Mouse (Mus musculus) c-Kit-positive CD71-negative TER-119-negative erythroid progenitor cells, embryonic 14.5 days (primary cell): ENCODE measurements around the gene Tbcc.

Source experiments
- DNase-seq: peaks from one replicate; pipeline ENCODE4 v3.0.0-alpha.2; 2013; ENCODE audit warnings: low read depth

Gene Tbcc

DNA sequence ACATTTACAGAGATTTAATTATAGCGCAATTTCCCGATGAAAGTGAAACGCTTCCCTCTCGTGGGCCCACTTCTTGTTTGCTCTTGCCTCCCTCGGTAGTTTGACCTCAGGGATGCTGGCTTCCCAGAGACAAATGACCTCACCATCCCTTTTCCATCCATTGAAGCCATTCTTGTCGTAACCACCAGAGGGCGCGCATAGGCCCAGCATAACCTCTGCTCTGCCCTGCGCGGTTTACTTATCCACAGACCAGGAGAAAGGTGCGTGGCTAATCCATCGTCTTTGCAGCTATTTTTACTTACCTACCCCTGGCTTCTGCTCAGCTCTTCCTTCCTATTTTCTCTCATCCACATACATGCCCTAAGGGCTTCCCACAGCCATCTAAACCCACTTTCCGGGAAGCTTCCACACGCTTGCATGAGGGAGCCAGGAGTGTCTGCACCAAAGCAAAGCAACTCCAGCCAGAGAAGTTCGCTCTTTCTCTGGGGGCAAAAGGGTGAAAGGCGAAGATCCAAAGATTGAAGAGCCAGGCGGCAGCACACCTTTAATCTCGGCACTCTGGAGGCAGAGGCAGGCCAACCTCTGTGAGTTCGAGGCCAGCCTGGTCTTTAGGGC lies 13.5 kb downstream of the Tbcc start:
- peak; percentile 78 for DNase-seq

GRCm38 (mm10) chr17:46910186-46910585 lies 19.7 kb downstream of the Tbcc start, which contains the start of gene Prph2:
TSS of gene Prph2 (plus strand) at chr17:46910459.
- DNase-seq: no peak

DNA sequence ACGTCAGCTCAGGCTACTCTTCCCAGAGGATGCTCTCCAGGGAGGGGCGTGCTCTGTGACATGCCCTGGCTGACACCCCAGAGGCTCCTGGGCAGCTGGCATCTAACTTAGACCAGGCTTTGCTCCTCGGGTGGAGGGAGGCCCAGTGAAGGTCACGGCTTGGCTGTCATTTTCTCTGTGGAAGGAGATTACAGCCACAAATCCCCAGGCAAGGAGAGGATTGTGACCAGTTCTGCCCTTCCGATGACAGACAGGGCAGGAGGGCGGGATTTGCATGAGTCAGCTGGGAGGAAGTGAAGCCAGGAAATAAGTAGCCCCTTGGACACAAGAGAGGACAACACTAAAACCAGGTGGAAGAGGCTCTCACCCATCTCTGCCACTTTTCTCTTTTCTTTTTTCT lies 21.8 kb downstream of the Tbcc start:
- DNase-seq: no peak

DNA sequence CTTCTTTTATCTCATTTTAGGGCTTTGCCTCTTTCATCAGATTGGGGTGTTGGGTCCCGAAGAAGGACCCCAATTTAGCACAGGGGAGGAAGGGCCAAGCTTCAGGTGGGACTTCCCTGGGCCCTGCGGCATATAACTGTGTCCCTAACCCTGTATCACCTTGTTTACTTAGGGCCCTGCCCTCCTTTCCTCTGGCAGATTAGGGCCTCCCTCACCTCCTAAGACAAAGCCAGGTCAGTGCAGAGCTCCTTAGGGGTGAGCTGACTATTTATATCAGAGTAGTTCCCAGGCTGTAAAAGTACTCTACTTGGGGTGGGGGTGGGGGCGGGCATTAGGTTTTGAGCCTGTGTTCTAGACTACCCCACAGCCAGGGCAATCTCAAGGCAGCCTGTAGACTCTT lies 24.6 kb downstream of the Tbcc start:
- no peak for DNase-seq

DNA sequence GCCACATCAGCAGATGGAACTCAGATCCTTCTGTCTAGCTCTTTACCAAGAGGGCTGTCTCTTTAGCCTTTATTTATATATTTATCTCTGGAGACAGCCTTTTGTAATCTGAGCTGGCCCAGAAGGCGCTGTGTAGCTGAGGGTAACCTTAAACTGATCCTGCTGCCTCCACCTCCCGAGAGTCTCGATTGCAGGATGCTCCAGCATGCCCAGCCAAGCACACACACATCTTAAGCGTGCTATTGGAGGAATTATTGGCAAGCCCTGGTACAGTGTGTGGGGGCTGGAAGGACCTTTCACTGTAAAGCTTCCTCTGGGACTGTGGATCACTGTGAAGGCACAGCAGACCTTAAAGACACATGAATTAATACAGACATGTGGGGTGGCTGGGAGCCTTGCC lies 28.5 kb downstream of the Tbcc start:
- no peak for DNase-seq

DNA sequence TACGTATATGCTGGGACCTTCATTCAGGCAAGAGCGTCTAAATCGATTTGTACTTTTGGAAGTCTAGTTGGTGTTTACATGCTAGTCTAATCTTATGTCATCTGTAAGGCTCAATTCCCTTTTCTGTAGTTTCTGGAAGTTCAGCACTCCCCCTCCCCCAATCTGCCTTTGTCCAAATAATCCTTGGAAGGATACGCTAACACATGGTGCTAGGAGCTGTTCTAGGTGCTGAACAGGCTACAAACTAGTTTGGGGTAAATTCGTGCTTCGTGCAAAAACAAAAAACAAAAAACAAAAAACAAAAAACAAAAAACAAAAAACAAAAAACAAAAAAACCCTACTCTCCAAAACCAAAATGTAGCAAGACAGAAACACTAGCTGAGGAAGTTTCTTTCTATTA lies 30.4 kb downstream of the Tbcc start:
- no peak for DNase-seq

DNA sequence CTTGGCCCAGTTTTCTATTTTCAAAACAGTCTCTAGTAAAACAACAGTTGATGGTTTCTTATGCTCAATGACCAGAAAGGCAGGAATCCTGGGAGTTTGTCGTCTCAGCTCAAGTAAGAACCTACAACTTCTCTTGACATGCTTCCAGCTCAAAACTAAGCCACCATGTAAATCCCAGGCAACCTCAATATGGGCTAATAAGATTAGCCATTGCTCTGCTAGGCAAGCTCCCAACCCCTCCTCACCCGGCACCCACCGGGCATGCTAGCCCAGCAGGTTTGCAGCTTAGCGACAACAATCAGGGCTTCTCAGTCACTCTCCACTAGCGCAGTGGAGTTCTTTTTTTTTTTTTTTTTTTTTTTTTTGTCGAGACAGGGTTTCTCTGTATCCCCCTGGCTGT lies 35.7 kb downstream of the Tbcc start:
- no peak for DNase-seq

DNA sequence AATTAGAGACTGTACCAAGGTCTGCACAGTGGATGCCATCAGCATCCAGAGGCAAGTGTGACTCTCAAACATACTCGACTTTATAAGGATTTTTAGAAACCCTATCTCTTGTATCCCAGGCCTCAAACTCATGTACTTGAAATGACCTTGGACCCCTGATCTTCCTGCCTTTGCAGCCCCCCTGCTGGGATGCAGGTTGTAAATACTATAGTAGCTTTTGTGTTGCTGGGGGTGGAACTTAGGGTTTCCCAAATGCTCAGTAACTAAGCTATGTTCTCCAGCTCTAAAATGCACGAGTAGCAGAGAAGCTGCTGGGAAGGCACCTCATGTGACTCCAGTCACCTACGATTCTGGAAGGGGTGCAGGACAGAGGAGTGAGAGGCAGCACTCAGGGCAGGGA lies 36.5 kb downstream of the Tbcc start:
- no peak for DNase-seq

DNA sequence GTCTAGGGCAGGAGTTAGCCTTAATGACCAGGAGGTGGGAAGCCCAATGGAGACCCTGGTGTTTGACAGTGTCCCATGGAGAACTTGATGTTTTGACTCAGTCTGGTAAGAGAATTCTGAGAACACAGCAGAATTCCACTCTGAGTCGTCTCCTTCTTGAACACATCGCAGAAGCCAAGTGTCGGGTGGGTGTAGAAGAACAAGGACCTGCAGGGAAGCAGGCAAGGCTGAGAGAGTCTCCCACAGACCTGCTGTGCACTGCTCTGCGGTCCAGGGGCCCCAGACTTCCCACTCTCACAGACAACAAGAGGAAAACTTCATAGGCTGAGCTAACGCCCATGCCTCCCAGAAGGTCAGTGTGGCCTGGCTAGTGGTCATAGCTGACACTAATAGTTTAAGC lies 37.3 kb downstream of the Tbcc start:
- no peak for DNase-seq

- no peak for DNase-seq
These were observed 38.8 kb downstream of the Tbcc start for GRCm38 (mm10) chr17:46929277-46929676.

DNA sequence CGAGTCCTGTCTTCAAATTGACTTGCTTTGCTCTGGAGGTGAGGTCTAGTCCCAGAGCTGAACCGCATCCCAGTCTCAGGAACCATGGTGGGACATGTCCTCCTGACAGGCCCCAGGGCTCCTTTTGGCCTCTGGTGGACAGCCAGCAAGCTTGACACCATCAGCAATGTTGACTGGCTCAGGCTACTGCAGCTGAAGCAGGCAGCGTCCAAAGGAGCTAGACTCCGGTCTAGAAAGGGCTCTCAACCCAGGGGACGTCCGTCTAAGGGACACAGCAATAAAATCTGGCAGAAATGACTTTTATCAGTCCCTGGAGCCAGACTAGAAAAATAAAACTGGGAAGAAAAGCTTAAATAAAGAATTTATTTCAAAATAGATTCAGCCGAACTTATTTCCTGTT lies 39.4 kb downstream of the Tbcc start:
- no peak for DNase-seq

- DNase-seq: no peak
These were observed 42.5 kb downstream of the Tbcc start for GRCm38 (mm10) chr17:46932961-46933360.

GRCm38 (mm10) chr17:46933557-46934348 lies 43.3 kb downstream of the Tbcc start:
- DNase-seq: peak; percentile 52

- DNase-seq: no peak
These were observed 50.0 kb downstream of the Tbcc start for GRCm38 (mm10) chr17:46940461-46940860.
